Mouse (Mus musculus): ENCODE results near the gene Trappc11. TPM values are rescaled to one million over a fixed set of nuclear protein-coding genes. Genes with fewer than 3 reads are reported as not detected.
"Not testable (repeated sequence)": the region's sequence is repeated elsewhere in the genome, so short reads cannot be mapped to it uniquely, and the experiment has no call there.

Trappc11 gene
- polyA plus RNA-seq, 1 experiment from 2014 or later, result 35.2 TPM

DNA sequence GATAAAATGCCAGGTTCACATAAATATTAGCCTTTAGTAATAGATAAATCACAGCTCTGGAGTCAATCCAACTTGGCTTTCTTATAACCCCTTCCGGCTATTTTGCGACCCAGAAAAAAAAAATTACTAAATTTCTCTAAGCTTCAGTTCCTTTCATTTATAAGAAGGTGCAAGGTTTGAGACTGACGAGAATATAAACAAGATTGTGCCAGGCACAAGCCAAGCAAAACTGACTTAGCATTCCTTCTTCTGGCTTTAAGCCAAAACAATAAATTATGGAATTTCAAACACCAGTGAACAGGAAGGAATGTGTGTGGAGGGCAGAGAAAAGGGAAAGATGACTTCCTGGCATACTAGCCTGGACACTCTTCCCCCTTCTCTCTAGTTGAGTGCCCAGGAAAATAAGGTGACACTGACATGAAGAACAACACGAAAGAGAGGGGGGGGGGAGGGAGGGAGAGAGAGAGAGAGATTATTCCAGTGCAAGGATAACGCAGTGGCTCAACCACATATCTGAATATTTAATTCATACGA lies 74.0 kb downstream of the Trappc11 start:
- Histone ChIP-seq H3K4me1 (no peaks in the 10 kb centered on the region), H3K36me3 (no peaks in the 10 kb centered on the region), H3K4me3 (no peak overlapping the region), H3K9me3 (replicated peaks) (peaks cover 6% of the 10 kb centered on the region), H3K27me3 (ENCODE audit: low read depth, poor library complexity, severe bottlenecking) (no peaks in the 10 kb centered on the region), H3K27ac (no peak overlapping the region)
- DNase-seq (ENCODE audit: low spot score), result no peak
- WGBS, result 94% methylated on average over 6 of the region's 6 CpGs

DNA sequence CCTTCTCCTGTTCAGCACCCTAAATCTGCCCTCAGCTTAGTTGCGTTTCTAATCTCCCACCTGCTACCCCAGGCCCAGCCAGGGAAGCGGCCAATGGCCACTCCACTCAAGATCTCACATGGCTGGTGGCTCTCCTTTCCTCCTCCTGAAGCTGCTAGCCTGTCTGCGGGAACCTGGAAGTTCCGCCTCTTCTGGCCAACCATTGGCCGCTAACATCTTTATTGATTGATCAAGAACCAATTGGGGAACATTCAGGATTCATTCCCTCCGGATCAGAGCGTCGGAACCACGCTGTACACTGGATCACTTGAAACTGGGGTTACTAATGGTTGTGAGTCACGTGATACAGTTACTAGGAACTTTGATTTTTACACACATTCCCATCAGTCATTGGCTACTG lies 74.7 kb downstream of the Trappc11 start:
- H3K36me3 ChIP-seq, result no peaks in the 10 kb centered on the region
- 94% methylated on average over 10 of the region's 10 CpGs for WGBS
- H3K27me3 ChIP-seq (ENCODE audit: low read depth, poor library complexity, severe bottlenecking), result no peaks in the 10 kb centered on the region
- H3K27ac ChIP-seq, result no peak overlapping the region
- H3K4me3 ChIP-seq, result no peak overlapping the region
- H3K4me1 ChIP-seq, result no peaks in the 10 kb centered on the region
- DNase-seq (ENCODE audit: low spot score), result no peak
- H3K9me3 ChIP-seq (replicated peaks), result peaks cover 6% of the 10 kb centered on the region

DNA sequence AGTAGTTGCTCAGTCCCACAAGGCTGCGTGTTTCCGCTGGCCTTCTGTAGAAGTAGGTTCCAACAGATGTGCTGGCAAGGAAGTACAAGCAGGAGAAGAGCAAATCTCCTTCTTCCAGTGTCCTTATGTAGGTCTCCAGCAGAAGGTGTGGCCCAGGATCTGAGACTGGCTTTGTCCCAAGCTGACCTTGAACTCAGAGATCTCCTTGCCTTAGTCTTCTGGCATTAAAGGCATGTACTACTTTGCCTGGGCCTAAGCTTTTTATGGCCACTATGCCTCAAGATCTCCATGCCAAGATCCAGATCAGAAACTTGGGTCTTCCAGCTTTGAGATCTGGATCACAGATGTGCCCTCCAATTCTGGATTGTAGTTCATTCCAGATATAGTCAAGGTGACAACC lies 84.1 kb downstream of the Trappc11 start:
- 94% methylated on average over 2 of the region's 2 CpGs for WGBS
- DNase-seq (ENCODE audit: low spot score); H3K9me3 ChIP-seq (replicated peaks); H3K36me3 ChIP-seq; H3K27ac ChIP-seq; H3K27me3 ChIP-seq (ENCODE audit: low read depth, poor library complexity, severe bottlenecking); H3K4me1 ChIP-seq; H3K4me3 ChIP-seq: not testable (repeated sequence)

DNA sequence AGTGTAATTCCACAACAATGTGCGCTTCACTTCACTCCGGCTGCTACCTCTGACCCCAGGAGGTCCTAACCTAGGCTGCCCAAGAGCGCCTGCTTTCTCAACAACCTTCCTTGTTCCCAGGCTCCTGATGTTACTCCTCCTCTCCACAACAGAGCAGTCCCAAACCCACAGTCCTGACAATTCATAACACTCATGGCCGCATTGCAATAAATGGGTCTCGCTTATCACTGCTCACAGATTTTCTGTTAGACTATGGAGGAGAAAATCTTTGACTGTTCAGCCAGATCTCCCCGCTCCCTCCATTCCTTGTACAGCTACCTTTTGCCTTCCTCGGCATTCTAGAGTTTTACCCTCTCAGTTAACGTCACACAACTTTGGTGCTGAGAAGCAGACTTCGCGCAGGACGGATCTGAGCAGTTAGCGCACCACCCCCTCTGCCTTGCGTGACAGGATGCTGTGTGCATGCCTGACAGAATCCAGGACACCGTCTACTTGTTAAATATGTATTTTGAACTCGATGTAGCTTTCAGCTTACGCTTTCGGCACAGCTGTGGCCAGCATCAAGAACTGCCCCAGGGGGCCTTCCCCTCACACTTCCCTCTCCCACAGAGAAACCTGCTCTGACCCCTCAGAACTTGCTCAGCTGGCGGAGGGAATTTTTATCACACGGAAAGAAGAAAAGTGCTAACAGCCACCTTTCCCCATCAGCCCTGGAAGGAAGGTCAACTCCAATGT lies 86.8 kb downstream of the Trappc11 start, which contains the start of gene Stox2:
Stox2 (minus strand) TSS at position 51 of the 735 bp plus-strand sequence.
- Histone ChIP-seq H3K4me1 (no peaks in the 10 kb centered on the region), H3K9me3 (replicated peaks) (no peaks in the 10 kb centered on the region), H3K27me3 (ENCODE audit: low read depth, poor library complexity, severe bottlenecking) (no peaks in the 10 kb centered on the region), H3K36me3 (no peaks in the 10 kb centered on the region), H3K4me3 (no peak within 1 kb of the TSS), H3K27ac (no peak within 1 kb of the TSS)
- no peak for DNase-seq (ENCODE audit: low spot score)
- 83% methylated on average over 19 of the region's 19 CpGs for WGBS

Other genes starting within 250 kb of the Trappc11 start
- 16.0 and 18.7 TPM in 2 replicates for gene Stox2, start 87.1 kb downstream of the Trappc11 start, polyA plus RNA-seq (2016; fragmentation: Nextera tagmentation; extraction: Ambion mirVana)
- gene Rwdd4a, start 194 bp upstream of the Trappc11 start, polyA plus RNA-seq (2016; fragmentation: Nextera tagmentation; extraction: Ambion mirVana), result 42.4 and 49.3 TPM in 2 replicates
- gene Ing2, start 142.1 kb upstream of the Trappc11 start, polyA plus RNA-seq (2016; fragmentation: Nextera tagmentation; extraction: Ambion mirVana), result 12.3 and 13.1 TPM in 2 replicates
- gene Cdkn2aip, start 180.5 kb upstream of the Trappc11 start, polyA plus RNA-seq (2016; fragmentation: Nextera tagmentation; extraction: Ambion mirVana), result 31.5 and 33.6 TPM in 2 replicates

Measured in limb, embryonic 10.5 days (tissue).